Mouse (Mus musculus) embryo, embryonic 11 days (tissue): ENCODE data around the gene Dgki.

Experiments used
- DNase-seq: peaks from one replicate; pipeline ENCODE4 v3.0.0-alpha.2; 2015

The Dgki gene

DNA sequence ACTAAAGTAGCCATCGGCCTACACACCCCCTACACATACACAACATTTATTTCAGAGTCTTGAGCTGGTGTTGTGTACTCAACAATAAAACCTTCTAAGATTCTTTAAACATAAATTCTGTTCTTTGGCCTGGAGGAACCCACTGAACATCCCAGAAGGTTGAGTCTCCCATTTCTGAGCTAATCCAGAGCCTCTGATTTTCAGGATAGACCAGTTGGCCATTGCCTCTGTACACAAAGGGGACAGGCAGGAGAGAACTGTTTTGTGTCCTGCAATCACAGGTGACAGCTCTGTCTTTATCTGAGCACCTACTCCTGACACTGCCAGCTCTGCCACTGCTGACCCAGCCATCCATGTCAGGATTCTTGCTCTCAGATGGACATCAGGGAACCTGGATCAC is 8.8 kb downstream of the Dgki start:
- no peak for DNase-seq

GRCm38 (mm10) chr6:37290691-37291090 is 9.3 kb downstream of the Dgki start:
- no peak for DNase-seq

DNA sequence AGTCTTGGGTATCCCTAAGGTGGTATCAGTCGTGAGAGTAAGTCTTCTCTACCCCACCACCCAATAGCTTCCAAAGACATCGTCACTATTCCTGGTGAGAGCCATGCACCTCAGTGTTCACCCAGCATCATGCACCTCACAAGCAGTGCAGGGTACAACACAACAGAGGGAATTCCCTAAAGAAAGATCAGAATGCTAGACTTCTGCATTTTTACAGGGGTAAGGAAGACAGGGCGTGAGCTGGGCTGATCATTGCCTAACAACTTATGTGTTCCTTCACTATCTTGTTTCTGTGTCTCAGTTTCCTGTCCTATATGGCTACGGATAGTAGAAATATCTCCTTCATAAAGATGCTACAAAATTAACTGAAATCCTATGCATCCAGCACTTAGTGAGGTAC is 13.8 kb downstream of the Dgki start:
- no peak for DNase-seq

GRCm38 (mm10) chr6:37284879-37285278 is 15.1 kb downstream of the Dgki start:
- DNase-seq, result no peak

DNA sequence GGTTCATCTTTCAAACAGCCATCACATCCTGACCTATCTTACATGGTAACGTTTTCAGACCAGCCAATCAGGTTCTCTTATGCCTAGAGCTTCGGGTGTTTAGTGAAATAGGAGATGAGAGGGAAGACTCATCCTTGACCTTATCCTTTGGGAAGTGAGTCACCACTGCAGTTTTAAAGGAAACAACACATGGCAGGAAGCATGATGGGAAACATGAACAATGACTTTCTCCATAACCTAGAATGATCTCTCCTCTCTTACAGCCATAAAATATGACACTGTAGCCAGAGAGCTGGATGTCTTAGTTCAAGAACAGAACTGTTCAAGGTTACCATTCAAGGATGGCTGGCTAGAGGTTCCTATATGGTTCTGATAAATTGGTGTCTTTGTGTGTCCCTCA is 16.6 kb downstream of the Dgki start:
- no peak for DNase-seq

DNA sequence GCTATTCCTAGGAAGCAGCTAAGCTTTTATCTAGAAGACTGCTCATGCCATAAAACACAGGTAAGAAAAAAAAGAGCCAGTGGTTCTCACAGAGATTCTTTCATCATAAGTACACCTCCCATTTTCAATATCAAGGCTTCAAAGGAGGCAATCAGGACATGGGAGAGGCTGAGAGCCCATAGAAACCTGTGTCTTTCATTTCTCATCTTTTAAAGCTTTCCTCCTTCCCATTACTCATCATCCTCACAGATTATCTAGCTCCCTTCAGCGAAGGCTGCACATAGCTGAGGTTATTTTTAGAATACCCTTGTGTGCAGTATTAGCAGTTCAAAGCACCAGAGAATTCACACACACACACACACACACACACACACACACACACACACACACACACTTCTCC is 17.3 kb downstream of the Dgki start:
- no peak for DNase-seq

- no peak for DNase-seq
Observed at GRCm38 (mm10) chr6:37276834-37277715, 22.9 kb downstream of the Dgki start.

DNA sequence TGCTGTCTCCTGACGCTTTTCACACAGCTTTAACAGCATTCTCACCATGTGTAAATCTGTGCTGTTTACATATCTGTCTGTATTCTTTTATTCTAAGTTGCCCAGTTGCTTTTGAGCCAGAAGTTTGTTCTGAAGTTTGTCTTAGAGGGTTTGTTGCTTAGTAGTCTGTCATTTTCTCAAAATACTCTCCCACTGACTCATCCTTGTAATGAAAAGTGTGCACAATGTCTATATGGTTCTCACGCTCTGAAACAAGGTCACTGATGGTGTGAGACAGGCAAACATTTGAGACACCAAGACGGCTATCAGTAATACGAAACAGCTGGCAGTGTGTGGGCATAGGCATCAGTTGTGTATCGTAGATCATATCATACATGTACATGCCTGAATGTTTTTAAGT is 23.8 kb downstream of the Dgki start:
- no peak for DNase-seq

- no peak for DNase-seq
Observed at GRCm38 (mm10) chr6:37270905-37271591, 28.9 kb downstream of the Dgki start.

GRCm38 (mm10) chr6:37268589-37268988 is 31.4 kb downstream of the Dgki start:
- no peak for DNase-seq

DNA sequence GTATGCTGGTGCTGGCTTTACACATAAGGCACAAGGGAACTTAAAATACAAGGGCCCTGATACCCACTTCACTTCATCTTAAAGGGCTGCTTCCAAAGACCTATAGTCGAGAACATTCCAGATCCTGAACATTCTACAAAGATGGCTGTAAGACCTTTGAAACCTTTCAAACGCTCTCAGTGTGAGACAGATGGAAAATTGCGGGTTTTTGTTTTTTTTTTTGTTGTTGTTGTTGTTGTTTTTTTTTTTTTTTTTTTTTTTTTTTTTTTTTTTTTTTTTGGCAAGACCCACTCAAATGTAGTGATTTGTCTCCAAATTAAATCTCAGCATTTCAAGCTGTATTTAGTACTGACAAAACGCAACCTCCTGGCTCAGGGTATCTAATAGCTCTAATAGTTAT is 32.0 kb downstream of the Dgki start:
- DNase-seq, result no peak

DNA sequence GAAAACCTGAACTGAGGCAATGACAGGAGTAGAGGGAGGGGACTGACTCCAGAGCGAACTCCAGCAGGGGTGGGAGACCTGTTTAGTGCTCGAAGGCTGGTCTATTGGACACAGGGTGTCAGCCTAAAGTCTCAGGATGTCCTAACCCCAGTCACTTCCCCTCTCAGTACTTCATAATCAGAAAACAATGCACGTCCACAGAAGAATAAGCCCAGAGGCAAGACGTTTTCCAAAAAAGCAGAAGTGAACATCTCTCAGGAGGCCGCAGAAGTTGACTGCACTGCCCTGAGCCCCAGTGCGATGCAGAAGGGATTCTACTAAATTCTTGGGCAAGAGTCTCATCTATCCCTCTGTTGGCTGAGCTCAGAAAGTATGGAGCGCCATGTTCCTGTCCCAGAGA is 37.5 kb downstream of the Dgki start:
- no peak for DNase-seq

DNA sequence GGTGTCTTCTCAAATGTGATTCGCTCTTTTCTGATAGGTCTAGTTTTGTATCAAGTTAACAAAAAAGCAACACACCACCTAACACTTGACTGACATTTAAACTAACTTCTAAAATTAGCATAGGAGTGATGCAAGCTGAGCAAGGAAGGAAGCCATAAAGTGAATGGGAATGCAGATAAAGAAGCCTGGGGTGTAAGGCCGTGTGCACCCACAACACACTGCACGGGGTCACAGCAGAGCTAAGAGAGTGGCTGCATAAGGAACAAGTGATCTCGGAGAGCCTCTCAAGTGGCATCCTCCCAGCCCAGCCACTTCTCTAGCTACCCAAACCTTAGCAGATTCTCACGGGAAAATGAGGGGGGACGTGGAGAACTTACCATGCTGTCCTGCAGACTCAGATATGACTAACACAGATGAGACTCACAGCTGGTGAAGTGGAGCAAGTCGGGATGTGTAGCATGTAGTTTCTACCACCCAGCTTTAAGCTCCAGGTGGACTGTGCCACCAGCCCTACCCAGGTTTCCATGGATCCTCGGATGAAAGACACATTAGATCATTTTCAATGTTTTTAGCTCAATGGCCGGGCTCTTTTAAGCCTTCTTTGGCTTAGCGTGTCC is 38.6 kb downstream of the Dgki start:
- DNase-seq, result no peak

DNA sequence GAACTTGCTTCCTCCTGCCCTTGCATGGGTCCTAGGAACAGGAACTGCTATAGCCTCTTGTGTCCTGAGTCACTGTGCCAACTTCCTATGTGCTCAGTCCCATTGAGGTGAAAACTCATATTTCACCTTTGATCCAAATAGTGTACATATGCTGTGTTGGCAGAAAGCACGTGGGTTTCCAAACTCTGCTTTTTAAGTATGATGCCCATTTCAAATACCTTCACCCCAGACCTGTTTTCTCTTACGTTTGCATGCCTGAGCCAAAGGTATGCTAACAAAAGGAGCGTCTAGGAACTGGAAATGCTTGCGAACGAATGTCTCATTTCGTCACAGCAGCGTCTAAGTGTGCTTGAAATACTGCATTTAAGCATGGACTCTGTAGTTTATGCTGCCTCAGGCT is 41.3 kb downstream of the Dgki start:
- no peak for DNase-seq

DNA sequence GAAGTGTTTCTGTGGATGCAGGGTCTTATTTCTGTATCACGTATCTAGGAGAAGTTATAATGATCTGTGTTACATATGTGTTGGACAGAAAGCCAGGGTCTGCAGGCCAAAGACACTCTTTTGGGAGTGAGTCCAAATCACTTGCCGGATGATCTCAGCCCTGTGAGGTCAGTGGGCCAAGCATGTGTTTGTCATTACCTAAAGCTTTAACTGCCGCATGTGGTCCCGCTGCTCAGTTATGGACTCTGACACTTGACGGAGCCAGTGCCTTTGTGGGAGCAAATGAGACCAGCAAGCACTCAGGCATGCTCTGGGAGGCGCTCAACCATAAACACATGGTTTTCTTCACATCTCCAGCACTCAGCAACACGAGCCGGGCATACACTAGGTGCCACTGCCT is 45.8 kb downstream of the Dgki start:
- peak; percentile 81 for DNase-seq

DNA sequence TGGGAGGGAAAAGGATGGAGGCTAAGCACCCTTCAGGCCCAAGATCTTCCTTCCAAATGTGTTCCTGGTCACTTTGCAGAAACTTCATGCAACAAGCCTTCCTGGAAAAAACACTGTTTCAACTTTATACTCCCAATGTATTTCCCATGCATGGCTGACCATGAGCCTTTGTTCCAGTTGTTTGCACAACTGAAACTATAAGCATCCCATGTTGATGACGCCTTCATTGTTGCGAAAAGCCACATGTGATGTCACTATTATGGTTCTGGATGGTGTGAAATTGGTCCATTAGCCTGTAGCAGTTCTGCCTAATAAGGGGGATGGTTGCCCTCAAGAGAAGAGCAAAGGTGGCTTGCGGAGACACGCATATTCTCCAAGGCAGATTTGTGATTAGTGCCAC is 47.4 kb downstream of the Dgki start:
- DNase-seq, result no peak

- no peak for DNase-seq
Observed at GRCm38 (mm10) chr6:37250671-37251070, 49.3 kb downstream of the Dgki start.

- no peak for DNase-seq
Observed at GRCm38 (mm10) chr6:37245757-37246156, 54.2 kb downstream of the Dgki start.

DNA sequence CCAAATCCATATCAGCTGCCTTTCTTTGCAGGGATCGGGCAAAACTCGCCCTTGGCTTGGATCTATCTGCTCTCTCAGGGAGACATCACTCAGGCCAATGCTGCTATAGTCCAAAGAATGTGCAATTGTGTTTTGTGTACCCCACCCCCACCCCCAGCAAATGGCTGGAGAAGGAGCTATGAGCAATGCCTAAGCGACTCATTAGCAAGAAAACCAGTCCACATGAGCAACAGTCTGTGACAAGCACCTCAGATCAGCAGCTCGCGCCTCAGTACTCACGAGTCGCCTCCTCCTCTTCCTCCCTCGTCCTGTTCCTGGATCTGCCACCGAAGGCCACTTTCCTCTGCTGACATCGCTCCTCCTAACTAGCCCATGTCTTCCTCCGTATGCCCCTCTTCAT is 55.9 kb downstream of the Dgki start:
- DNase-seq, result no peak

DNA sequence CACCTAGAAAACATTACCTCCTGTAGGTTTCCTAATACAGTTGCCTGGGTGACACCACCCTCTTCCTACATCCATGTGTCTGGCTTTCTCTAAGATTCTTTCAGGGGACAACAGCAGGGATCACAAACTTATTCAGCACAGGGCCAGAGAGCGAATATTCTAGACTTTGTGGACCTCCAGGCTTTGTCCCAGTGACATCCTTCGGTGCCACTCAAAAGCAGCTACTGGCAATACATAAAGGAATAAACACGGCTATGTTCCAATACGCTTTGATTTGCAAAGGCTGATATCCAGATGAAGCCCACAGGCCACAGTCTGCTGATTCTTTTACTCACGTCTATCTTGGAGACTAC is 57.2 kb downstream of the Dgki start:
- no peak for DNase-seq

- DNase-seq, result no peak
Observed at GRCm38 (mm10) chr6:37242100-37242768, 57.8 kb downstream of the Dgki start.

DNA sequence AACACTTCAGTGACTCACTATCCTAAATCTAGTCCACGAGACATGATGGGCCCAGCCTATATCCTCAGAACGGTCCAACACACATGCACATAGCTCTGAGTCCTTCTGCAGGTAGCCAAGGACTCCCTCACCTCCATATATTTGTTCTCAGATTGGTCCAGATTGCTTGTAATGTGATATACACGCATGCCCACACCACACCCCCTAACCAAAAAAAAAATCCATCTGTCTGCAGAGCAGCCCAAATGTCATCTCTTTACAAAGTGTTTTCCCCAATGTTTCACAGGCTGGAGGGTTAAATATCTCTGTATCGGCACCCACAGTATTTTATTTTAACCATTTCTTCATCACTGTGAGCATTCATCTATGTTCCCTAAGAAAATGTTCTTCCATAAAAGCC is 58.5 kb downstream of the Dgki start:
- no peak for DNase-seq

GRCm38 (mm10) chr6:37240140-37240539 is 59.8 kb downstream of the Dgki start:
- DNase-seq, result no peak

GRCm38 (mm10) chr6:37236893-37237292 is 63.1 kb downstream of the Dgki start:
- DNase-seq, result no peak
